Mouse (Mus musculus) thymus, adult 2 months (tissue): ENCODE measurements around the gene Ppard. TPM values are rescaled to one million over a fixed set of nuclear protein-coding genes. Genes with fewer than 3 reads are reported as not detected.
"Not testable (repeated sequence)": the region's sequence is repeated elsewhere in the genome, so short reads cannot be mapped to it uniquely, and the experiment has no call there.

Experiments used
- DNase-seq: peaks from one replicate; pipeline ENCODE4 v3.0.0; 2021
- H3K27ac ChIP-seq: fragments of 200-500 bp; 2 replicates; pipeline ENCODE4 v1.5.1; 2012; ENCODE audit warnings: low read length, control low read depth; ENCODE audit not compliant: control insufficient read depth, insufficient read depth
- H3K27me3 ChIP-seq: fragments of 200-500 bp; 2 replicates; pipeline ENCODE4 v1.6.1; 2012; ENCODE audit warnings: mild to moderate bottlenecking, low read length, moderate library complexity, mixed read lengths; ENCODE audit not compliant: control insufficient read depth, insufficient read depth
- H3K36me3 ChIP-seq: fragments of 200-500 bp; 2 replicates; pipeline ENCODE4 v1.6.1; 2012; ENCODE audit warnings: mild to moderate bottlenecking, low read length, moderate library complexity; ENCODE audit not compliant: control insufficient read depth, insufficient read depth
- H3K4me1 ChIP-seq: fragments of 200-500 bp; replicated peaks from 2 replicates; pipeline ENCODE4 v1.6.1; 2012; ENCODE audit warnings: low read length; ENCODE audit not compliant: control insufficient read depth, insufficient read depth
- H3K4me3 ChIP-seq: fragments of 200-500 bp; 2 replicates; pipeline ENCODE4 v1.5.1; 2012; ENCODE audit warnings: mild to moderate bottlenecking, low read length, control low read depth, moderate library complexity; ENCODE audit not compliant: control insufficient read depth, insufficient read depth
- CTCF ChIP-seq: fragments of 200-500 bp; IDR thresholded peaks from 2 replicates; pipeline ENCODE4 v1.5.1; 2012; ENCODE audit warnings: mild to moderate bottlenecking, control low read depth, low read length, moderate library complexity, borderline replicate concordance; ENCODE audit not compliant: control insufficient read depth, poor library complexity, insufficient read depth; ENCODE audit errors: extremely low read depth
- POLR2A ChIP-seq: fragments of 200-500 bp; IDR thresholded peaks from 2 replicates; pipeline ENCODE4 v1.6.1; 2012; ENCODE audit warnings: mild to moderate bottlenecking, low read length, control low read depth, moderate library complexity; ENCODE audit not compliant: control insufficient read depth, poor library complexity, insufficient read depth; ENCODE audit errors: extremely low read depth
- WGBS: fragments of 180-500 bp; shearing (Covaris S2); methylation state at CpG from one replicate; pipeline ENCODE4 v1.1.7; 2018; 5-methylcytosine and 5-hydroxymethylcytosine counted together
- polyA plus RNA-seq: library from polyadenylated mRNA; depleted of rRNA; stranded (reverse); fragments of >200 nt; gene quantifications from 2 replicates; pipeline ENCODE4 v1.2.3, GENCODE M21; 2012

Ppard gene
- polyA plus RNA-seq, 1 experiment: 51.6 TPM

GRCm38 (mm10) chr17:28330232-28330546 is 97.7 kb downstream of the Ppard start:
- Histone ChIP-seq H3K27me3 (no peaks in the 10 kb centered on the region), H3K27ac (no peak overlapping the region), H3K36me3 (peaks cover 21% of the 10 kb centered on the region), H3K4me1 (peaks cover 25% of the 10 kb centered on the region), H3K4me3 (no peak overlapping the region)
- TF ChIP-seq CTCF: no peak
- TF ChIP-seq POLR2A: no peak
- no peak for DNase-seq
- 63% methylated on average over 2 of the region's 2 CpGs for WGBS

DNA sequence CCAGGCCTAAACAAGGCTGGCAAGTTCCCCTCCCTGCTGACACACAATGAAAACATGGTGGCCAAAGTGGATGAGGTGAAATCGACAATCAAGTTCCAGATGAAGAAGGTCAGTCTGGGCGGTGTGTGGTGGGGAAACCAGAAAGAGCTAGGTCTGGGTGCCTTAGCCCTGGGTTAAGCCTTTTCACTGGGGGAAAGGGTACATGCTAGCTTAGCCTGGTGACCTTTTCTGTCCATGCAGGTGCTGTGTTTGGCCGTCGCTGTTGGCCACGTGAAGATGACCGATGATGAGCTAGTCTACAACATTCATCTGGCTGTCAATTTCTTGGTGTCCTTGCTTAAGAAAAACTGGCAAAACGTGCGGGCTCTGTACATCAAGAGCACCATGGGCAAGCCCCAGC is 98.1 kb downstream of the Ppard start:
- Histone ChIP-seq H3K36me3 (peaks cover 21% of the 10 kb centered on the region), H3K4me1 (peaks cover 25% of the 10 kb centered on the region)
- H3K4me3 ChIP-seq, DNase-seq, H3K27me3 ChIP-seq, H3K27ac ChIP-seq: not testable (repeated sequence)
- WGBS: 93% methylated on average over 8 of the region's 8 CpGs

GRCm38 (mm10) chr17:28331241-28332112 is 99.0 kb downstream of the Ppard start:
- peaks cover 21% of the 10 kb centered on the region for H3K36me3 ChIP-seq
- peaks cover 29% of the 10 kb centered on the region for H3K4me1 ChIP-seq
- no peak for TF ChIP-seq POLR2A
- no peak for TF ChIP-seq CTCF

GRCm38 (mm10) chr17:28332113-28332914 is 99.8 kb downstream of the Ppard start:
- Histone ChIP-seq H3K27ac (no peak overlapping the region), H3K4me1 (peaks cover 32% of the 10 kb centered on the region)
- WGBS: 59% methylated on average over 13 of the region's 13 CpGs

More at GRCm38 (mm10) chr17:28331241-28332112, 99.0 kb downstream of the Ppard start:
- Histone ChIP-seq H3K27ac (no peak overlapping the region), H3K4me3 (no peak overlapping the region), H3K27me3 (no peaks in the 10 kb centered on the region)
- DNase-seq: no peak
- 71% methylated on average over 7 of the region's 7 CpGs for WGBS

DNA sequence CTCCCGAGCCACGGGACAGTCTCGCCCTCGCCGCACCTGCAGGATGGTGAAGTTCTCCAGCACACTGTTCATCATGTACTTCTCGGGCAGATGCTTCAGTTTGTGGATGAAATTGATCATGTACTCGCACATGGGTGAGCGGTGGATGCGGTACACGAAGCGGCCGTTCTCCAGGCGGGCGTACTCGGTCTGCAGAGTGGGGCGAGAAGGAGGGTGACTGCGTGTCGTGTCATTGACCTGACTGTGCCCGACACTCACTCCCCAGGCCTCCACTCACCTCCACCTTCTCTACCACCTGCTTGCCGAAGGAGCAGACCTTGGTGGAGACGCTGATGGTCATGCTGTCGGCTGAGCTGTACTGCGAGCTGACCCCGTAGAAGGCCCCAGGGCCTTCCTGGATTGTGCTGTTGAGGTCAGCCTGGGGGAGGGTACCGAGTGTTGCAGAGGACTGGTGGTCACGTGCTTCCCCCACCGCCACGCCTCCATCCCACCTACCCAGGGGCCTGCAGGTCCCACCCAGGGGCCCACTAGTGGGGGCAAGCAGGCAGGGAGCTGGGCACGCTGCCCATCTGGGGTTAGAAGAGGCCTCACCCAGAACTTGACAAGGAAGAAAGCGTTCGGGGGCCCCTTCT is 100.5 kb downstream of the Ppard start:
- Histone ChIP-seq H3K4me3 (no peak overlapping the region), H3K27me3 (no peaks in the 10 kb centered on the region), H3K4me1 (peaks cover 29% of the 10 kb centered on the region), H3K36me3 (peaks cover 21% of the 10 kb centered on the region), H3K27ac (no peak overlapping the region)
- DNase-seq: no peak
- TF ChIP-seq CTCF (no peak), POLR2A (no peak)
- WGBS: 53% methylated on average over 31 of the region's 31 CpGs

More at GRCm38 (mm10) chr17:28332113-28332914, 99.8 kb downstream of the Ppard start:
- Histone ChIP-seq H3K4me3 (no peak overlapping the region), H3K36me3 (peaks cover 21% of the 10 kb centered on the region), H3K27me3 (no peaks in the 10 kb centered on the region)
- DNase-seq: no peak
- TF ChIP-seq CTCF (no peak), POLR2A (no peak)

GRCm38 (mm10) chr17:28335267-28335666 is 102.8 kb downstream of the Ppard start:
- Histone ChIP-seq H3K4me3 (no peak overlapping the region), H3K36me3 (peaks cover 11% of the 10 kb centered on the region), H3K27me3 (no peaks in the 10 kb centered on the region), H3K4me1 (peaks cover 15% of the 10 kb centered on the region), H3K27ac (no peak overlapping the region)
- no peak for DNase-seq
- no peak for TF ChIP-seq POLR2A
- no peak for TF ChIP-seq CTCF
- 95% methylated on average over 10 of the region's 10 CpGs for WGBS
